8 mouse cellular contexts compared by ENCODE assay signal in genomic region chr6:135168471-135168870, GRCm38 (mm10). TPM values are rescaled to one million over a fixed set of nuclear protein-coding genes. Genes with fewer than 3 reads are reported as not detected.
DNase-seq lines count a peak whose midpoint lies in the region; ATAC-seq and TF ChIP-seq lines count a peak whose summit lies in the region.

No protein-coding gene starts in this region.

- H3K36me3 ChIP-seq in liver, embryonic 11.5 days (ENCODE audit: control insufficient read depth, insufficient read depth, low read length) = peaks cover 4% of the 10 kb centered on the region
- no peaks in the 10 kb centered on the region for H3K36me3 ChIP-seq in forebrain, embryonic 15.5 days
- no peaks in the 10 kb centered on the region for H3K36me3 ChIP-seq in limb, embryonic 12.5 days
- no peaks in the 10 kb centered on the region for H3K36me3 ChIP-seq in midbrain, postnatal 0 days (ENCODE audit: insufficient read depth, low read length)

- H3K4me3 ChIP-seq in liver, embryonic 11.5 days (ENCODE audit: low read depth, low read length) = peak overlapping the region; percentile 77
- H3K4me3 ChIP-seq in forebrain, embryonic 15.5 days = peak overlapping the region; percentile 44
- H3K4me3 ChIP-seq in limb, embryonic 12.5 days (replicated peaks) = peak overlapping the region; percentile 60
- peak overlapping the region; percentile 45 for H3K4me3 ChIP-seq in midbrain, postnatal 0 days (ENCODE audit: low read depth, low read length)

- WGBS in liver, embryonic 11.5 days = 68% methylated on average over 6 of the region's 6 CpGs
- 80% methylated on average over 6 of the region's 6 CpGs for WGBS in forebrain, embryonic 15.5 days
- WGBS in limb, embryonic 12.5 days = 71% methylated on average over 6 of the region's 6 CpGs
- WGBS in midbrain, postnatal 0 days = 82% methylated on average over 6 of the region's 6 CpGs

- ATAC-seq in liver, embryonic 11.5 days (replicated peaks; ENCODE audit: low FRiP score) = no peak
- ATAC-seq in forebrain, embryonic 15.5 days (replicated peaks) = peak; percentile 5; the same call in 1 of the 2 replicates
- ATAC-seq in limb, embryonic 12.5 days (ENCODE audit: insufficient number of reproducible peaks, insufficient read depth, low FRiP score, low TSS enrichment, low read depth) = no peak
- ATAC-seq in midbrain, postnatal 0 days (ENCODE audit: low FRiP score) = no peak
- no peak for ATAC-seq in activated CD4-positive, CD25-positive, alpha-beta regulatory T cell, adult 4 months

- H3K9me3 ChIP-seq in liver, embryonic 11.5 days (ENCODE audit: control insufficient read depth, low read length) = peaks cover 3% of the 10 kb centered on the region; the same call in 1 of the 2 replicates
- H3K9me3 ChIP-seq in forebrain, embryonic 15.5 days = no peaks in the 10 kb centered on the region
- no peaks in the 10 kb centered on the region for H3K9me3 ChIP-seq in limb, embryonic 12.5 days
- H3K9me3 ChIP-seq in midbrain, postnatal 0 days (ENCODE audit: low read length) = no peaks in the 10 kb centered on the region

- H3K9ac ChIP-seq in liver, embryonic 11.5 days (ENCODE audit: low read depth, low read length) = peak overlapping the region; percentile 87
- peak overlapping the region; percentile 36 for H3K9ac ChIP-seq in forebrain, embryonic 15.5 days (replicated peaks)
- H3K9ac ChIP-seq in limb, embryonic 12.5 days (replicated peaks) = no peak overlapping the region
- H3K9ac ChIP-seq in midbrain, postnatal 0 days (replicated peaks; ENCODE audit: low read length, poor library complexity, severe bottlenecking) = peak overlapping the region; percentile 86

- no peak for DNase-seq in liver, embryonic 11.5 days (ENCODE audit: low spot score)
- DNase-seq in liver = no peak
- DNase-seq in midbrain, postnatal 0 days (ENCODE audit: low spot score) = no peak
- DNase-seq in right cerebral cortex, postnatal 10 days (ENCODE audit: low spot score in 2 of 2) = no peak
- no peak for DNase-seq in c-Kit-positive CD71-positive TER-119-positive erythroid progenitor cells, embryonic 14.5 days (ENCODE audit: low spot score)

- peak overlapping the region; percentile 64 for H3K4me2 ChIP-seq in liver, embryonic 11.5 days
- peak overlapping the region; percentile 79 for H3K4me2 ChIP-seq in forebrain, embryonic 15.5 days (replicated peaks)
- peak overlapping the region; percentile 87 for H3K4me2 ChIP-seq in limb, embryonic 12.5 days
- peak overlapping the region; percentile 68 for H3K4me2 ChIP-seq in midbrain, postnatal 0 days (ENCODE audit: low read depth, low read length, poor library complexity, severe bottlenecking)

- no peaks in the 10 kb centered on the region for H3K27me3 ChIP-seq in liver, embryonic 11.5 days (replicated peaks; ENCODE audit: control insufficient read depth, insufficient read depth, low read length)
- no peaks in the 10 kb centered on the region for H3K27me3 ChIP-seq in forebrain, embryonic 15.5 days
- no peaks in the 10 kb centered on the region for H3K27me3 ChIP-seq in limb, embryonic 12.5 days
- no peaks in the 10 kb centered on the region for H3K27me3 ChIP-seq in midbrain, postnatal 0 days (ENCODE audit: insufficient read depth, low read length)

- peaks cover 25% of the 10 kb centered on the region for H3K4me1 ChIP-seq in liver, embryonic 11.5 days (replicated peaks; ENCODE audit: control insufficient read depth, insufficient read depth, low read length)
- peaks cover 10% of the 10 kb centered on the region for H3K4me1 ChIP-seq in forebrain, embryonic 15.5 days
- 0 out of 2 replicates have a peak, but pooled peaks cover 3% of the 10 kb centered on the region for H3K4me1 ChIP-seq in limb, embryonic 12.5 days (replicated peaks)
- 0 out of 2 replicates have a peak, but pooled peaks cover 3% of the 10 kb centered on the region for H3K4me1 ChIP-seq in midbrain, postnatal 0 days (ENCODE audit: insufficient read depth, low read length)

- no peak for TF ChIP-seq CTCF in midbrain, postnatal 0 days (IDR thresholded peaks at IDR 0.05)

- H3K27ac ChIP-seq in liver, embryonic 11.5 days (ENCODE audit: low read depth, low read length) = peak overlapping the region; percentile 60; the same call in 1 of the 2 replicates
- H3K27ac ChIP-seq in forebrain, embryonic 15.5 days (replicated peaks) = no peak overlapping the region
- no peak overlapping the region for H3K27ac ChIP-seq in limb, embryonic 12.5 days
- 0 out of 2 replicates have a peak overlapping the region, but pooled peaks have one; percentile 67 for H3K27ac ChIP-seq in midbrain, postnatal 0 days (ENCODE audit: low read depth, low read length)

RNA-seq across cellular contexts. Expression of gene Fam234b, which starts 29.3 kb away (rescaled TPM):
- polyA plus RNA-seq in liver, embryonic 11.5 days (2014; fragmentation: Nextera tagmentation; extraction: Ambion mirVana) = 34.2 and 37.9 TPM in 2 replicates
- polyA plus RNA-seq in forebrain, embryonic 15.5 days (2015; fragmentation: Nextera tagmentation; extraction: Ambion mirVana) = 83.1 and 86.7 TPM in 2 replicates
- polyA plus RNA-seq in limb, embryonic 12.5 days (2016; fragmentation: Nextera tagmentation; extraction: Ambion mirVana) = 26.9 and 27.6 TPM in 2 replicates
- 90.5 and 106 TPM in 2 replicates for total RNA-seq in midbrain, postnatal 0 days (2014; rRNA removed)
- polyA plus RNA-seq in midbrain, postnatal 0 days (2015; fragmentation: Nextera tagmentation; extraction: Ambion mirVana) = 114 and 119 TPM in 2 replicates
- 10 to 100 TPM; 23.6 to 23.8 TPM for polyA plus RNA-seq in activated CD4-positive, CD25-positive, alpha-beta regulatory T cell, adult 4 months (2017; shearing (Covaris generic))

RNA-seq across cellular contexts. Expression of gene Hebp1, which starts 29.4 kb away (rescaled TPM):
- 56.8 and 59.1 TPM in 2 replicates for polyA plus RNA-seq in liver, embryonic 11.5 days (2014; fragmentation: Nextera tagmentation; extraction: Ambion mirVana)
- 2.6 and 2.8 TPM in 2 replicates for polyA plus RNA-seq in forebrain, embryonic 15.5 days (2015; fragmentation: Nextera tagmentation; extraction: Ambion mirVana)
- 5.1 and 8.4 TPM in 2 replicates for polyA plus RNA-seq in limb, embryonic 12.5 days (2016; fragmentation: Nextera tagmentation; extraction: Ambion mirVana)
- 8.9 and 10.6 TPM in 2 replicates for total RNA-seq in midbrain, postnatal 0 days (2014; rRNA removed)
- 8.7 and 9.2 TPM in 2 replicates for polyA plus RNA-seq in midbrain, postnatal 0 days (2015; fragmentation: Nextera tagmentation; extraction: Ambion mirVana)
- 1 to 10 TPM in 1 of 2 experiments, under 1 TPM in 1; 0.42 to 2.4 TPM for polyA plus RNA-seq in activated CD4-positive, CD25-positive, alpha-beta regulatory T cell, adult 4 months (2017; shearing (Covaris generic))

RNA-seq across cellular contexts. Expression of gene Gprc5d, which starts 50.4 kb away (rescaled TPM):
- polyA plus RNA-seq in liver, embryonic 11.5 days (2014; fragmentation: Nextera tagmentation; extraction: Ambion mirVana) = 0.25 TPM in 1 of 2 replicates, not detected in the other
- not detected in 2 replicates for polyA plus RNA-seq in forebrain, embryonic 15.5 days (2015; fragmentation: Nextera tagmentation; extraction: Ambion mirVana)
- polyA plus RNA-seq in limb, embryonic 12.5 days (2016; fragmentation: Nextera tagmentation; extraction: Ambion mirVana) = not detected in 2 replicates
- total RNA-seq in midbrain, postnatal 0 days (2014; rRNA removed) = not detected in 2 replicates
- 0.27 TPM in 1 of 2 replicates, not detected in the other for polyA plus RNA-seq in midbrain, postnatal 0 days (2015; fragmentation: Nextera tagmentation; extraction: Ambion mirVana)
- not detected for polyA plus RNA-seq in activated CD4-positive, CD25-positive, alpha-beta regulatory T cell, adult 4 months (2017; shearing (Covaris generic))

Comparison
In these comparisons a context has a peak if more than half of its experiments do, and no peak if none do; other contexts are left out.
1. H3K27ac ChIP-seq: peak in liver, embryonic 11.5 days (single experiment) and midbrain, postnatal 0 days (single experiment); none in forebrain, embryonic 15.5 days (single experiment) and limb, embryonic 12.5 days (single experiment).
2. Peak in every context shown above with its lines, with median percentiles within 50 percentile points of each other: H3K4me2 ChIP-seq and H3K4me3 ChIP-seq.